Mouse (Mus musculus): ENCODE measurements around the gene Tbx19. TPM values are rescaled to one million over a fixed set of nuclear protein-coding genes. Genes with fewer than 3 reads are reported as not detected.

Gene Tbx19
- polyA plus RNA-seq, 1 experiment from 2014 or later = not detected

DNA sequence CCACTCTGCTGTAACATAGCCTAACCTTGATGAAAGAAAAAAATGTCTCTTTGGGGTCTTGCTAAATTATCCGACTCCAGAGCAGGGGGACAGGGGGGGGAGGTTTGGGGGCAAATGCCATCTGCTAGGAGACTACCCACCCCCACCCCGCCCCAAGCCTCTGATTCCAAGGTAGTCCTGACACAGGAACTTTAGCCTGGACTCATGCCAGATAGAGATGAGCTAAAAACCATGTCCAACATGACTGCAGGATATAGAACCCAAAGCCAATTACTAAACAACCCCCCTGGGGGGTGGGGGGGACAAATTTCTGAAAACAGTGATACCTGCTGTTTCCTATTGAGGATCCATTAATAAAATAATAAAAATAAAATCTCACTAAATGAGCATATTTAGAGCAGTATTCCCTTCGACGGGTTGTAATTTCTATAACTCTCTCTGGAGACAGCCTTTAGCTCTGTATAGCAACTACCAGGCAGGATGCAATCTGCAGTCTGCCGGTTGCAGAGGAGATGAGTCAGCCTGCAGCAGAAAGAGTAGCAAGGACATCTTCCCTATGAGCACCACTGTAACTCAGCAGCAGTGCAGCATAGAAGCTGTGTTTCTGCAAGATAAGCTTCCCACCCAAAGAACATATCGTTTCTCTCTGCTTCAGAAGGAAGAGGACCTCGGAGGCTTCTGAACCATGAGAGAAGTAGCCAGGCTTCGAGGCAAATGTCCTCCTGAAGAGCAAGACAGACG lies 55.1 kb downstream of the Tbx19 start:
- H3K9me3 ChIP-seq (ENCODE audit: low read depth, low read length) = no peaks in the 10 kb centered on the region
- H3K4me2 ChIP-seq = no peak overlapping the region
- H3K27ac ChIP-seq (ENCODE audit: low read depth) = no peak overlapping the region
- H3K27me3 ChIP-seq (ENCODE audit: insufficient read depth, low read length) = no peaks in the 10 kb centered on the region
- no peak overlapping the region for H3K9ac ChIP-seq
- H3K4me1 ChIP-seq (ENCODE audit: insufficient read depth) = no peaks in the 10 kb centered on the region
- DNase-seq (no peak), ATAC-seq (ENCODE audit: insufficient read depth) (peak; percentile 63; the same call in 1 of the 2 replicates)
- H3K36me3 ChIP-seq (ENCODE audit: insufficient read depth) = no peaks in the 10 kb centered on the region
- no peak for TF ChIP-seq CTCF (IDR thresholded peaks at IDR 0.05; ENCODE audit: low read depth)
- WGBS = 67% methylated on average over 9 of the region's 9 CpGs
- no peak overlapping the region for H3K4me3 ChIP-seq (ENCODE audit: low read depth, low read length)

DNA sequence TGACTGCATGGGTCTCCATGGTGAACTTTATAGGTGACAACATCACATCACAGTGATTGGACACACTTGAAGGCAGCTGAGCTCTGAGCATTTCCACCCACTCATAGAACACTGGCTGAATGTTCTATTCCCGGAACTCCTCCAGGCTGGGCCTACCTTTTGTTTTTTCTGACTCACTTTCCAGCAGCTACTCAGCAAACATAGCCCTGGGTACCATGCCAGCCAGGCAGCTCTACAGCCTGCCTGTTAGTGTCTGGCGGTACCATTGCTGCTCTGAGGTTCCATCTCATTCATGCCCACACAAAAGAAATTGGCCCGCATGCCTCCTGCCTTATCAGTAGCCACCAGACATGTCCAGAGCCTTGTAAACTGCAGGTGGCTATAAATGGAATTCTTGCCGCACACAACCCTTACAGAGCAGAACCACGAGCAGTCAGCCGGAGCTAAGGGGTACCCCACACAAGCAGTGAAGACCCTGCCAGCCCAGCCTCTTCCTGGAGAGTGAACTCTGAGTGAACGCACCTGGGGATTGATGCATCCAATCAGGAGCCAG lies 55.8 kb downstream of the Tbx19 start:
- WGBS = 45% methylated on average over 7 of the region's 7 CpGs
- Histone ChIP-seq H3K9me3 (ENCODE audit: low read depth, low read length) (no peaks in the 10 kb centered on the region), H3K4me2 (no peak overlapping the region), H3K27me3 (ENCODE audit: insufficient read depth, low read length) (no peaks in the 10 kb centered on the region), H3K4me3 (ENCODE audit: low read depth, low read length) (no peak overlapping the region), H3K4me1 (ENCODE audit: insufficient read depth) (no peaks in the 10 kb centered on the region), H3K27ac (ENCODE audit: low read depth) (no peak overlapping the region), H3K36me3 (ENCODE audit: insufficient read depth) (no peaks in the 10 kb centered on the region), H3K9ac (no peak overlapping the region)
- ATAC-seq (ENCODE audit: insufficient read depth) (peak; percentile 65), DNase-seq (no peak)
- TF ChIP-seq CTCF (IDR thresholded peaks at IDR 0.05; ENCODE audit: low read depth) = no peak

DNA sequence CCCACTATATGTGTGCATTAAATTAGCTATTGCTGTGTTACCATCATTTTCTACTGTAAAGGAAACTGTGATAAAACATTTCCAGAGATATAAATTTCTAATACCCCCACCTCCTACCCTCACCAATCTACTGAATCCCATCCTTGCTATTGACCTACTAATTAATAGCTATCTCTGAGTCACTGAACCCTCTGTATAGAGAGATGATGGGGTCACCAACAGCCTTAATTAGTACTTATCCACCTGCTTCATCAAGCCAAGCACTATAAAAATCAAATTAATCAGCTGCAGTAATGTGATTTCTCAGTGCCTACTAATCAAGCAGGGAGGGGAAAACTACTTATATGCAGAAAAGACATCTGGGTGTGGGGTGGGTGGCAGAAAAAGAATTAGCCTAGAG lies 61.0 kb downstream of the Tbx19 start:
- H3K36me3 ChIP-seq (ENCODE audit: insufficient read depth) = no peaks in the 10 kb centered on the region
- no peak overlapping the region for H3K4me2 ChIP-seq
- ATAC-seq (ENCODE audit: insufficient read depth) = no peak
- H3K4me1 ChIP-seq (ENCODE audit: insufficient read depth) = no peaks in the 10 kb centered on the region
- H3K27ac ChIP-seq (ENCODE audit: low read depth) = no peak overlapping the region
- no peaks in the 10 kb centered on the region for H3K27me3 ChIP-seq (ENCODE audit: insufficient read depth, low read length)
- H3K9ac ChIP-seq = no peak overlapping the region
- H3K4me3 ChIP-seq (ENCODE audit: low read depth, low read length) = no peak overlapping the region
- no peak for TF ChIP-seq CTCF (IDR thresholded peaks at IDR 0.05; ENCODE audit: low read depth)
- DNase-seq = no peak
- H3K9me3 ChIP-seq (ENCODE audit: low read depth, low read length) = no peaks in the 10 kb centered on the region

DNA sequence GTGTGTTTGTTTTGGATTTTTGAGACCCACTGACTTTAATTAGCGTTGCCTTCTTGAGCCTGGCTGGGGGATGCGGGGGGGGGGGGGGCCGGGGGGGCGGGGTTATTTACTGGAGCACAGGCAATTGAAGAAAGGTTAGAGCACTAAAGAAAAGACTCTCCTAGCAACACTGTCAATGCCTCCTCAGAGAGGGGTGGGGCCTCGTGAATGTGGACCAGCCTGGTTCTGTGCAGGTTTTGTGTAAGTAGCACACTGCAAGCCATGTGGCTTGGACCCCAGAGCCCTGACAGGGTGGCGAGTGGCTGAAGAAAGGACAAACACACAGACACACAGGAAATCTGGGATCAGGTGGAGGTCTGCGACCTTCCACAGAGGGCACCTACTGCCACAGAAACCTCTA lies 65.7 kb downstream of the Tbx19 start:
- no peaks in the 10 kb centered on the region for H3K36me3 ChIP-seq (ENCODE audit: insufficient read depth)
- WGBS = 35% methylated on average over 7 of the region's 7 CpGs
- H3K9me3 ChIP-seq (ENCODE audit: low read depth, low read length) = no peaks in the 10 kb centered on the region
- H3K4me1 ChIP-seq (ENCODE audit: insufficient read depth) = no peaks in the 10 kb centered on the region
- no peak overlapping the region for H3K4me2 ChIP-seq
- no peak for TF ChIP-seq CTCF (IDR thresholded peaks at IDR 0.05; ENCODE audit: low read depth)
- H3K27me3 ChIP-seq (ENCODE audit: insufficient read depth, low read length) = no peaks in the 10 kb centered on the region
- DNase-seq (no peak), ATAC-seq (ENCODE audit: insufficient read depth) (no peak)
- no peak overlapping the region for H3K4me3 ChIP-seq (ENCODE audit: low read depth, low read length)
- no peak overlapping the region for H3K27ac ChIP-seq (ENCODE audit: low read depth)
- H3K9ac ChIP-seq = no peak overlapping the region

DNA sequence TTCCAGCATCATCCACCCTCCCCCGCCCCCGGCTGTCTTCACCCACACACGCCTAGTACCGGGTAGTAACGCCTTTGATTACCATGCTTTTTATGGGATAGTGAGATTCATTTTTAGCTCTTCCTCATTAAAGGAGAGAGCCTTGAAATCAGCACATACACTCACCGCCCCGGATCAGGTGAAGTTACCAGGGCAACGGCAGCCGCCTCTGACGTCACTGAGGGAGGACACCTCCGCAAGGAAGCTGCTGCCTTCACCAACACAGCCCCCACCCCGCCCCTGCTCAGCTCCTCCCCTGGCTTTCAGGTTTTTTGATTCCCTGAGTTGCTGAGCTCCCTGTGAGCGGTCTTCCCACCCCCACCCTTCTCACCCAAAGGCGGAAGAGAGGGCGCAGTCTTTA lies 68.9 kb downstream of the Tbx19 start:
- TF ChIP-seq CTCF (IDR thresholded peaks at IDR 0.05; ENCODE audit: low read depth) = no peak
- peak overlapping the region; percentile 44 for H3K4me2 ChIP-seq
- no peaks in the 10 kb centered on the region for H3K9me3 ChIP-seq (ENCODE audit: low read depth, low read length)
- DNase-seq (peak; percentile 26), ATAC-seq (ENCODE audit: insufficient read depth) (peak; percentile 49; the same call in 1 of the 2 replicates)
- no peaks in the 10 kb centered on the region for H3K27me3 ChIP-seq (ENCODE audit: insufficient read depth, low read length)
- H3K36me3 ChIP-seq (ENCODE audit: insufficient read depth) = no peaks in the 10 kb centered on the region
- WGBS = 9% methylated on average over 15 of the region's 15 CpGs
- H3K27ac ChIP-seq (ENCODE audit: low read depth) = no peak overlapping the region
- H3K9ac ChIP-seq = no peak overlapping the region
- H3K4me3 ChIP-seq (ENCODE audit: low read depth, low read length) = no peak overlapping the region; the same call in 1 of the 2 replicates
- no peaks in the 10 kb centered on the region for H3K4me1 ChIP-seq (ENCODE audit: insufficient read depth)

DNA sequence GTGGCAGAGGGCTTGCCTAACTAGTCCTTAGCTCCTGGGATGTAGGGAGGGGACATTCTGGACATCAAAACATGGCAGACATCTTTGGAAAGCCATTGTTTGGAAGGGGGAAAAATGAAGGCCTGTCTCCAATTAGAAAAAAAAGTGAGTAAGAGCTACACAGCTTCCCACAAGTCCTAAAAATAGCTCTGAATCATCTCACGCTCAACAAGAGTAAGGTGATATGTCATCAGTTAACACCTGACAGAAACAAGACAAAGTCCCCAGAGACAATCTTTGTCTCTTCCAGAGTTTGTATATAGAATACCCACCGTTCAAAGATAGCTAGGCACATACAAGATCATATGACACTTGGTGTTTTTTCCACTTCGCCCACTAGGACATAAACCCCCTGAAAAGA lies 71.0 kb downstream of the Tbx19 start:
- Histone ChIP-seq H3K27me3 (ENCODE audit: insufficient read depth, low read length) (no peaks in the 10 kb centered on the region), H3K36me3 (ENCODE audit: insufficient read depth) (no peaks in the 10 kb centered on the region), H3K9ac (no peak overlapping the region), H3K27ac (ENCODE audit: low read depth) (no peak overlapping the region), H3K4me2 (no peak overlapping the region), H3K4me3 (ENCODE audit: low read depth, low read length) (no peak overlapping the region), H3K4me1 (ENCODE audit: insufficient read depth) (no peaks in the 10 kb centered on the region), H3K9me3 (ENCODE audit: low read depth, low read length) (no peaks in the 10 kb centered on the region)
- ATAC-seq (ENCODE audit: insufficient read depth) = no peak
- TF ChIP-seq CTCF (IDR thresholded peaks at IDR 0.05; ENCODE audit: low read depth) = no peak
- DNase-seq = no peak
- 44% methylated on average over 3 of the region's 3 CpGs for WGBS

Other genes starting within 250 kb of the Tbx19 start
- gene Xcl1, start 225.2 kb downstream of the Tbx19 start, polyA plus RNA-seq (2014; fragmentation: Nextera tagmentation; extraction: Ambion mirVana) = not detected in 2 replicates
- gene Sft2d2, start 33.7 kb upstream of the Tbx19 start, polyA plus RNA-seq (2014; fragmentation: Nextera tagmentation; extraction: Ambion mirVana) = 19.3 and 20.1 TPM in 2 replicates
- 88.3 and 90.9 TPM in 2 replicates for gene Tiprl, start 76.2 kb upstream of the Tbx19 start, polyA plus RNA-seq (2014; fragmentation: Nextera tagmentation; extraction: Ambion mirVana)
- gene Gpr161, start 135.0 kb upstream of the Tbx19 start, polyA plus RNA-seq (2014; fragmentation: Nextera tagmentation; extraction: Ambion mirVana) = 1.4 TPM in 2 replicates

All from lung, embryonic 14.5 days (tissue).